ENCODE assay signal across 17 mouse cellular contexts in the genomic region with DNA sequence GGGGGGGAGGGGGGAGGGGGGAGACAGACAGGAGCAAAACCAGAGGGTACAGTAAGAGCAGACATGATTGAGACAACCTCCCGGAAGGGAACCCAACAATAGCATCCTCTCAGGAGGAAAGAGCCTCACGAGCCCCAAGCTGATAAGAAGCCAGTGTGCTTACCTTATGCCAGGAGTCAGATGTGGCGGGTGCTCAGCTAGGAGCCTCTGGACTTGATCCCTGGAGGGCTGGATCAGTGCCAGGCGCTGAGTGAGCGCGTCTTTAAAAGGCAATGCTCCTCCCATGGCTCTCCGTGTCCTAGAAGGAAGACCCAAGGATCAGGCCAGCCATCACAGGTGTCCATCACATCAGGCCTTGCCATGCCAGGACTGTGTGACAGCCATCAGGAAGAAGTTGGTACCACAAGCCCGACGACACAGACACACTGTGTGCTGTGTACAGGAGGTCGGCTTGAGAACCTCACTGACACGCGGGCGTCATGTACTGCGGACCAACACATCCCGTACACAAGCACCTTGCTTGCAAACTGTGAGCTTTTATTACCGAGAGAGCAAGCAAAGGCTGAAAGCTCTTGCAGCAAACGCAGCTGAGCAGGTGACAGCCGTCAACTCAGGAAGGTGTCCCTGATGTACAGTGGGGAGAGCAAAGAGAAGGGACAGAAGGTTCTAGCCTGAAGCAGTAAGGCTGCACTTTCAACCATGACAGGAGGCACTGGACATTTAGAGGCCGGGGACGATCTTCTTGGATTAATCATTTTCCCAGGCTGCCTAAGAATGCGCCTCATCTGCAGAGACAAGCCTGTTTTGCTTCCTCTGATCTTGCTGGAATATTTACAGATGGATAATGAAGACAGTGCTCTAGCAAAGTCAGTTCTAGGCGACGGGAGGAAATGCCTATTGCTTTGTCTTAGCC. TPM values are rescaled to one million over a fixed set of nuclear protein-coding genes. Genes with fewer than 3 reads are reported as not detected.
DNase-seq lines count a peak whose midpoint lies in the region; ATAC-seq lines count a peak whose summit lies in the region.
"Had no signal": no experiment of that assay in that cellular context is flagged by ENCODE, and none has a peak within 500 bp of the region (broad histone marks: within the 10 kb centered on the region; RNA-seq: fewer than 3 reads in every experiment).

No protein-coding gene starts in this region.

- 45% methylated on average over 23 of the region's 23 CpGs for whole genome bisulfite sequencing in heart, embryonic 14.5 days
- 75% methylated on average over 23 of the region's 23 CpGs for WGBS in intestine, embryonic 14.5 days

- no peaks in the 10 kb centered on the region for H3K27me3 ChIP-seq in heart, embryonic 14.5 days (ENCODE audit: control insufficient read depth, insufficient read depth, low read length)
- H3K27me3 ChIP-seq in intestine, embryonic 14.5 days (replicated peaks; ENCODE audit: control insufficient read depth, insufficient read depth, low read length) = no peaks in the 10 kb centered on the region
- H3K27me3 ChIP-seq: embryonic facial prominence, embryonic 15.5 days; forebrain, embryonic 15.5 days had no signal

- no peak for DNase-seq in heart, adult 8-10 months (ENCODE audit: low spot score)
- peak; percentile 55 for DNase-seq in intestine, embryonic 14.5 days (ENCODE audit: low spot score)
- peak; percentile 78 for DNase-seq in kidney, adult 18-20 months
- DNase-seq in kidney, postnatal 25 days = peak; percentile 87 to 90
- no peak for DNase-seq in thymus, postnatal 25 days
- DNase-seq in gastrocnemius, postnatal 4 days (ENCODE audit: low spot score in 2 of 2) = no peak
- no peak for DNase-seq in layer of hippocampus, postnatal 36 days
- DNase-seq: cerebellum, adult 18-20 months; lung, postnatal 4 days; midbrain, embryonic 14.5 days; right cerebral cortex, postnatal 4 days; thymus, adult 18-20 months had no signal

- H3K36me3 ChIP-seq in heart, embryonic 14.5 days (ENCODE audit: control insufficient read depth, insufficient read depth, low read length) = 0 out of 2 replicates have a peak, but pooled peaks cover 18% of the 10 kb centered on the region
- H3K36me3 ChIP-seq in intestine, embryonic 14.5 days (ENCODE audit: control insufficient read depth, insufficient read depth, low read length) = peaks cover 9% of the 10 kb centered on the region

- ATAC-seq in heart, embryonic 14.5 days (ENCODE audit: insufficient number of reproducible peaks, insufficient read depth, low FRiP score, low read depth) = no peak
- peak; percentile 34; the same call in 1 of the 2 replicates for ATAC-seq in intestine, embryonic 14.5 days (replicated peaks; ENCODE audit: low FRiP score, low TSS enrichment, low read depth)
- ATAC-seq: forebrain, embryonic 15.5 days had no signal

- peaks cover 0 to 4% of the 10 kb centered on the region in 2 experiments; a peak in 2 of 4 replicates for H3K4me1 ChIP-seq in heart, embryonic 14.5 days (ENCODE audit: control insufficient read depth in 2 of 2, insufficient read depth in 2 of 2, low read length in 2 of 2)
- no peaks in the 10 kb centered on the region for H3K4me1 ChIP-seq in intestine, embryonic 14.5 days (replicated peaks; ENCODE audit: control insufficient read depth, insufficient read depth, low read length)
- H3K4me1 ChIP-seq: embryonic facial prominence, embryonic 15.5 days; forebrain, embryonic 15.5 days had no signal

- no peak overlapping the region for H3K9ac ChIP-seq in heart, embryonic 14.5 days (ENCODE audit: low read length)
- no peak overlapping the region for H3K9ac ChIP-seq in intestine, embryonic 14.5 days (ENCODE audit: low read length)
- H3K9ac ChIP-seq: embryonic facial prominence, embryonic 15.5 days; forebrain, embryonic 15.5 days; hindbrain, embryonic 14.5 days; liver, embryonic 14.5 days had no signal

- H3K4me2 ChIP-seq in heart, embryonic 14.5 days (ENCODE audit: low read length) = peak overlapping the region; percentile 42
- no peak overlapping the region for H3K4me2 ChIP-seq in intestine, embryonic 14.5 days (ENCODE audit: low read length)
- H3K4me2 ChIP-seq: embryonic facial prominence, embryonic 15.5 days; forebrain, embryonic 15.5 days; hindbrain, embryonic 14.5 days had no signal

- H3K27ac ChIP-seq in heart, embryonic 14.5 days (replicated peaks in 1 of 2; ENCODE audit: control insufficient read depth in 1 of 2, insufficient read depth in 1 of 2, low read depth in 2 of 2, low read length in 2 of 2) = peak overlapping the region; percentile 44 to 49; a peak in 2 of 4 replicates
- H3K27ac ChIP-seq in intestine, embryonic 14.5 days (ENCODE audit: low read depth) = no peak overlapping the region
- H3K27ac ChIP-seq: embryonic facial prominence, embryonic 15.5 days; forebrain, embryonic 15.5 days; hindbrain, embryonic 14.5 days; liver, embryonic 14.5 days had no signal

- no peak overlapping the region for H3K4me3 ChIP-seq in heart, embryonic 14.5 days (ENCODE audit: control insufficient read depth in 1 of 2, insufficient read depth in 1 of 2, low read depth in 1 of 2, low read length in 2 of 2)
- H3K4me3 ChIP-seq in intestine, embryonic 14.5 days (ENCODE audit: low read depth, low read length) = no peak overlapping the region
- H3K4me3 ChIP-seq: embryonic facial prominence, embryonic 15.5 days; forebrain, embryonic 15.5 days had no signal

- H3K9me3 ChIP-seq in heart, embryonic 14.5 days (ENCODE audit: control insufficient read depth, low read length) = no peaks in the 10 kb centered on the region
- H3K9me3 ChIP-seq in intestine, embryonic 14.5 days (ENCODE audit: control insufficient read depth, low read length) = no peaks in the 10 kb centered on the region
- H3K9me3 ChIP-seq: embryonic facial prominence, embryonic 15.5 days; forebrain, embryonic 15.5 days had no signal

RNA-seq across cellular contexts. Expression of gene Psph, which starts 16.6 kb away (rescaled TPM):
- 28.8 and 29.7 TPM in 2 replicates for polyA plus RNA-seq in heart, embryonic 14.5 days (2014; fragmentation: Nextera tagmentation; extraction: Ambion mirVana)
- 1 to 10 TPM; 8.0 to 10.0 (median 8.6) TPM for total RNA-seq in heart, adult 8-10 months (2022)
- polyA plus RNA-seq in intestine, embryonic 14.5 days (2014; fragmentation: Nextera tagmentation; extraction: Ambion mirVana) = 43.9 and 47.9 TPM in 2 replicates
- 10 to 100 TPM; 15.5 to 20.0 TPM for total RNA-seq in gastrocnemius, postnatal 4 days (2021)
- 10 to 100 TPM; 27.5 to 28.9 TPM for total RNA-seq in layer of hippocampus, postnatal 36 days (2021)

RNA-seq across cellular contexts. Expression of gene Nipsnap2, which starts 45.8 kb away (rescaled TPM):
- 363 and 384 TPM in 2 replicates for polyA plus RNA-seq in heart, embryonic 14.5 days (2014; fragmentation: Nextera tagmentation; extraction: Ambion mirVana)
- total RNA-seq in heart, adult 8-10 months (2022) = 1,000 to 10,000 TPM in 2 of 4 experiments, 100 to 1,000 TPM in 2; 969 to 1,032 (median 999) TPM
- 101 and 103 TPM in 2 replicates for polyA plus RNA-seq in intestine, embryonic 14.5 days (2014; fragmentation: Nextera tagmentation; extraction: Ambion mirVana)
- total RNA-seq in gastrocnemius, postnatal 4 days (2021) = 100 to 1,000 TPM; 348 to 363 TPM
- 10 to 100 TPM; 75.4 to 76.4 TPM for total RNA-seq in layer of hippocampus, postnatal 36 days (2021)

RNA-seq across cellular contexts. Expression of gene Mrps17, which starts 55.4 kb away (rescaled TPM):
- 171 and 176 TPM in 2 replicates for polyA plus RNA-seq in heart, embryonic 14.5 days (2014; fragmentation: Nextera tagmentation; extraction: Ambion mirVana)
- 10 to 100 TPM; 86.3 to 98.9 (median 90.7) TPM for total RNA-seq in heart, adult 8-10 months (2022)
- 211 and 218 TPM in 2 replicates for polyA plus RNA-seq in intestine, embryonic 14.5 days (2014; fragmentation: Nextera tagmentation; extraction: Ambion mirVana)
- total RNA-seq in gastrocnemius, postnatal 4 days (2021) = 10 to 100 TPM; 87.0 to 88.3 TPM
- 10 to 100 TPM; 75.0 to 87.6 TPM for total RNA-seq in layer of hippocampus, postnatal 36 days (2021)

Comparison
In these comparisons a context has a peak if more than half of its experiments do, and no peak if none do; other contexts are left out.
1. DNase-seq: peak in intestine, embryonic 14.5 days (single experiment), kidney, adult 18-20 months (single experiment) and kidney, postnatal 25 days (2 of 2); none in heart, adult 8-10 months (single experiment), thymus, postnatal 25 days (single experiment), gastrocnemius, postnatal 4 days (0 of 2) and layer of hippocampus, postnatal 36 days (0 of 2).
2. RNA of gene Nipsnap2, which starts 45.8 kb away (total RNA-seq): 969 to 1,032 TPM in heart, adult 8-10 months and 348 to 363 TPM in gastrocnemius, postnatal 4 days; 75.4 to 76.4 TPM in layer of hippocampus, postnatal 36 days; every median in the first group is over 4 times any median in the second.